Mouse (Mus musculus) MN1 (cell line): ENCODE data around the gene Fbxo42.

ENCODE experiments used
- DNase-seq: peaks from one replicate; pipeline ENCODE4 v3.0.0-alpha.2; 2016; ENCODE audit warnings: low spot score

Fbxo42 gene

DNA sequence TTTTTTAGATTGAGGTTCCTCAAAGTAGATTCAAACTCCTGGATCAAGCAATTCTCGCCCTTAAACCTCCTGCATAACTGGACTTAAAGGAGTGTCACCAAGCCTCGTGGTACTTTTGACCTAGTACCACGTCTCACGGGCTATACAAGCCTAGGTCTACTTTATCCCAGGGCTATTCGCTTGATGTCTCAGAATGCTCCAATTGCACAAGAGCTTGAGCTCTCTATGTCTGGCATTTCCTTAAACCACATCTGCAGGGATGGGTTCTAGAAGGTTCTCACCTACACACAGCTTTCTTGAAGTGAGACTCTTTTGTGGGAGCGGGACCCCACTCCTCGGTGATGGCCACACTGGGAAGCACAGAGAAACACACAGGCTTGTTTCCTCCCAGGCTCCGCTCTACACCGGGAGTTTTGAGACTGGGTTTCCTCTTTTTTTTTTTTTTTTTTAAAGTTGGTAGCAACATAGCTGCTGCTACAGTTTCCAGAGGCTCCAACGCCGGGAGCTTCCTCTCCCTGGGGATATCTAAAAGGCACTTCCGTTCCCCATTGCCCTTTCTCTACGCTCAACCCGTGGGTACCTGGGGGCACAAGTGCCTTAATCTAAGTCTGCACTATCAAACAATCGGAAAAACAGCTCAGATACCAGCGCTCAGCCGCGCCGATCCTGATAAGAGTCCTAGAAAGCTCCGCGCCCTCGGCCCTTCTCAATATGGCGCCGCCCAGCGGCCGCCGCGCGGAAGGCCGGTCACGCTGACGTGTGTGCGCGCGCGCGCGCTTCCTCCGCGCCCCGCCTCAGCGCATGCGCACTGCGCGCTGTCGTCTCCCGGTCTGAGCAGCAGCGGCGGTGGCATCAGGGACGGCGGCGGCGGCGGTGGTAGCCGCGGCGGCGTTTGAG lies at the start of gene Fbxo42:
Gene Fbxo42, plus strand, starts transcription at position 802 of the 897 bp plus-strand sequence.
- peak; percentile 99 for DNase-seq

DNA sequence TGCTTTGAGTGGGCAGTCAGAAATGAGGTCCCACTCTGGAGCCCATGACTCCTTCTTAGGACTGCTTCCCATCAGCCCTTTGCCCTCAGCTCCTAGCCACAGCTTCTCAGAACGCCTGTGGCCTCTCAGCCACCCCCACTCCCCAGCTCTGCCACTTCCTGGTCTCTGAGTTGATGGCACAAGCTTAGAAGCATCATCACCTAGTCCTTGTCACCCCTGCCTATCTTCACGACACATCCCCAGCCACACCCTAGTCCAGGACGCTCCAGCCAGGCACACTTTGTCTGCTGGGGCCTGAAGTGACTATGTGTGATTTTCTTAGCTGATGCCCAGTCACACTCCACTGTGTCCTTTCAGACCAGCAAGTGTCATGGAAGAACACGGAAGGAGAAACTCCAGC lies 48.8 kb upstream of the Fbxo42 start:
- no peak for DNase-seq

- no peak for DNase-seq
Measured at GRCm38 (mm10) chr4:141099956-141100355, 47.8 kb upstream of the Fbxo42 start.

DNA sequence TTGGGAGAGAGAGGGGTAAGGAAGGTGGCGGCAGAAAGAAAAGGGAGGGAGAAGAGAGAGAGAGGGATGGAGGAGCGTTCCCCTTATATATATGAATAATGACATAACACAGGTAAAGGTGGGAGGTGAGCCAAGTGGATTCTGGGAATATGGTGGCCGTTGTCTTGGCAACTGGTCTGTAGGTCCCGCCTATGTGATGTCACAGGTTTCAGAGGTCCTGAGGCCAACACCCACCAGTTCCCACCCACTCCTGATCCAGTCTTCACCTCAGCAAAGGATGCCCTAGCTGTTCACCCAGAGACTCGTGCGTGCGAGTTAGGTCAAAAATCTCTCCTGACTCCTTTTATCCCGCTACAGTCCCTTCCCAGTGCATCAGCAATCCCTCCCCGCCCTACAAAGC lies 46.4 kb upstream of the Fbxo42 start:
- no peak for DNase-seq

DNA sequence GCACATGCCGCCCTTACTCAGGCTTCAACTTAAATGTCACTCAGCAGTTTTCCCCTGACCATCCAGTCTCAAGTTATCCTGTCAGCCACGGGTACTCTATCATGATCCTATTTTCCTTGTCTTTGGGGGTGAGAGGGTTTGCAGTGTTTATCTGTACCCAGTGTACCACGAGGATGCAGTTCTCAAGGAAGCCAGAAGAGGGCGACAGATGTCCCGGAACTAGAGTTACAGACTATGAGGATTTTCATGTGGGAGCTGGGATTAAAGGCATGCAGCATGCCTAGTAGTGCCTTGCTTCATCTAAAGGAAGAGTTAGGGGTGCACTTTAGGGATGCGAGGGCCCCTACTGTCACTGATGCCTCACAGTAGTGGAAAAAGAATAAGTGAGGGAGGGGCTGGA lies 45.9 kb upstream of the Fbxo42 start:
- DNase-seq: no peak

DNA sequence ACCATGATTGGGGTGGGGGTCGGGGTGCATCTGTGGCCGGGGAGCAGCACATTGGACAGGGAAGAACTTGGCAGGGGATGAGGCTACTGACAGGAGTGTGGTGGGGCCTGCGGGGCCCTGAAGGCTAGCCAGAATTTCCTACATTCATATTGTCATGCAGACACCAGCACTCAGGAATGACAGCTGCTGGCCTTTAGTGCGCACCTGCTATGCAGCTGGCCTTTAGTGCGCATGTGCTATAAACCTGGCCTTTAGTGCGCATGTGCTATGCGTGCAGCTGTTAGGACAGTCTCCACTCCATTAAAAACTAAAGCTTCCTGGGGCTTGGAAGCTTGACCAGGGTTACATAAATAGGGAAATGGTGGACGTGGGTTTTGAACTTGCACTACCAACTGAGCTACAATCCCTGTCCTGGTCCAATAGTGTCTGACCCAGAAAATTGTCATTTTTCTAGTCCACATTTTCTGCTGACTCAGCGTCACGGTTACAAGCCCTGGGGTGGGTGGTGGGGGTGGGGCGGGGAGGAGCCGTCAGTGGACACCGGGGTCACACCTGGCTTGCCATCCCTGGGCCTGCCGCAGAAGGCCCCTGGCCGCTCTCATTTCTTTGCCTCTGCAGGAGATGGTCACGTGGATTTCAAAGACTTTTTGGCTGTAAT lies 41.1 kb upstream of the Fbxo42 start:
- no peak for DNase-seq

GRCm38 (mm10) chr4:141108196-141108732 lies 39.4 kb upstream of the Fbxo42 start:
- no peak for DNase-seq

- DNase-seq: no peak
Measured at GRCm38 (mm10) chr4:141113831-141114230, 33.9 kb upstream of the Fbxo42 start.

DNA sequence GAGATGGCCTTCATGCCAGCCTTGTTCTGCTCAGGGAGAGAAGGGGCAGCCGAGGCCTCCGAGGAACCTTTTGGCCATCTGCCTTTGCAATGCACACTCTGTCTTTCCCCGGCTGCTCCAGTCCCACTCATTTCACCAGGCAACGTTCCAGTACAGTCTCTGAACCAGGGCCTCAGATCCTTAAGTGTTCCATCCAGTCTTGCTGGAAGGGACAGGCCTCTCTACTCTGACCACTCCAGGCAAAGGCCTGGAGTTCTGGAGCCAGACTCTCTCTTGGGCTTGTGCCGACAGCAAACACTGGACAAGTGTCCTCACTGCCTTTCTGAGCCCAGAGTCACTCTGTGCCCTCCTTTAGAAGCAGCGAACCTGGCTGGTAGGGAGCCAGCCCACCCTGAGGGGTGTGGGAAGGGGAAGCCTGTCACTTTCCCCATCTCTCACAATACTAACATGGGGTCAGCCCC lies 33.2 kb upstream of the Fbxo42 start:
- no peak for DNase-seq

DNA sequence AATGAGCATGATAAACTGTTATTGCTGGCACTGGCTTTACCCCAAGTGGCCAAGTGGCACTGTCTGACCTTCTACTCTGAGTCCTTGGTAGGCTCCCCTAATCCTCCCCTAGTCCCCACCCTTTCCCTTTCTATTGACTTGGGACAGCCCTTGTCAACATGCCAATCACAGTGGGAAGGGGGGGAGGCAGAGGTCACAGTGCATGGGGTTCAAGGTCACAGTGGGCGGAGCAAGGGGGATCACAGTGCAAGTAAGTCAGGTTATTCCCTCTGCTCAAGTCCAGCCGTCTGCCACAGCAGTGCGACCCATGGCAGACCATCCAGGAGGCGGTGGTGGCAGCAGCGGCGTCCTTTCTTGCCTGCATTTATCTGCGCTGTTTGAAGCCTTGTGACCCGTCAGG lies 32.3 kb upstream of the Fbxo42 start:
- no peak for DNase-seq

GRCm38 (mm10) chr4:141118691-141119090 lies 29.0 kb upstream of the Fbxo42 start:
- DNase-seq: no peak

DNA sequence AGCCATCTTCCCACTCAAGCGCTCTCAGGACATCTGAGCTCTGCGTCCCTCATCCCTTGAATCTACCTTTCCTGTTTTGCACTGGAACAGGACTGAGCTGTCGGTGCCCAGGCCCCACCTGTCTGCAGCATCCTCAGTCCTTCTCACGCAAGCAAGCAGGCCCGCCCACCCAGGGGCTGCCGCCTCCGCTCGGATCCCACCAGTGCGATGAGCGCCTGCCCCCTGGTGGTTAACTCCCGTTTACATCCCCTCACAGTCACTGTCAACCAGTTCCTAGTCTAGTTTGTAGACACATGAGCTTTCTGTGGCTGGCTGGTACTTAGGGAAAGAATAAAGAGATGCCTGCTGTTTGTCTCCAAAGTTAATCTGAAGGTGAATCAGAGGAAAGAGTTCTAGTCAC lies 27.0 kb upstream of the Fbxo42 start:
- peak; percentile 57 for DNase-seq

- no peak for DNase-seq
Measured at GRCm38 (mm10) chr4:141122663-141123062, 25.1 kb upstream of the Fbxo42 start.

DNA sequence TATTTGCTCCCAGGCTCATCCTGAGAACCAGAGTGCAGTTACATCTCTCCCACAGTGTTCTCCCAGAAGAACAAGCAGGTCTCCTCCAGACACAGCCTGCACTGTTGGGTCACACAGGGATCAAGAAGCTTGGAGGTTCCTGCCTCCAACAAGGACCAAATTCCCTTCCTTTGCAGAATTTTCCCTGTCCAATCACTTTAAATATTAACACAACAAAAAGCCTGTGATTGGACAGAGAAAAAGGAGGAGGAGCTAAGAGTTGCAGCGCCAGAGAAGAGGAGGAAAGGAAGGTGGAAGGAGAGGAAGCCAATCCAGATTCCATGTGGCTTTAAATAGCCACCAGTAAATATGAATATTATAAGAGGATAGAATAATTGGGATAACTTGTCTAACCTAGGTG lies 24.6 kb upstream of the Fbxo42 start:
- DNase-seq: no peak

DNA sequence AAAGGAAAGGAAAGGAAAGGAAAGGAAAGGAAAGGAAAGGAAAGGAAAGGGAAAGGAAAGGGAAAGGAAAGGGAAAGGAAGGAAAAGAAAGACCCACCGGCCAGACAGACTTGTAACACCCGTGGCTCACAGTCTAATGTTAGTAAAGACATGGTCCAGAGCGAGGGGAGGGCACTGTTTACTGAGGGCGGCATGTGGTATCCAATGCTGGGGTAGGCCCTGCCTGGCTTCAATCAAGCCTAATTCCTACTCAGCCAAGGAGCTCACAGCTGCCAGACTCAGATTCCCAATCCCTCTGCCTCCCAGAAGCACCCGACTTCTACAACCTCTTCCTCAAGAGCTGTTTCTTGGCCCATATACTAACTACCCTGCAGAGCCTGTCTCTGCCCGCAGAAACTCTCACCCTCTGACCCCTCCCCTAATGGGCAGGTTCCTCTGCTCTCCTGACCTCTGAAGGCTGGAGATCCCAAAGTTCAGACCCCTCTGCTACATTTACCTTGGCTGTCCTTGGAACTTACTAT lies 18.5 kb upstream of the Fbxo42 start:
- peak; percentile 46 for DNase-seq

- DNase-seq: no peak
Measured at GRCm38 (mm10) chr4:141130704-141131342, 16.9 kb upstream of the Fbxo42 start.

- no peak for DNase-seq
Measured at GRCm38 (mm10) chr4:141131531-141132061, 16.1 kb upstream of the Fbxo42 start.

DNA sequence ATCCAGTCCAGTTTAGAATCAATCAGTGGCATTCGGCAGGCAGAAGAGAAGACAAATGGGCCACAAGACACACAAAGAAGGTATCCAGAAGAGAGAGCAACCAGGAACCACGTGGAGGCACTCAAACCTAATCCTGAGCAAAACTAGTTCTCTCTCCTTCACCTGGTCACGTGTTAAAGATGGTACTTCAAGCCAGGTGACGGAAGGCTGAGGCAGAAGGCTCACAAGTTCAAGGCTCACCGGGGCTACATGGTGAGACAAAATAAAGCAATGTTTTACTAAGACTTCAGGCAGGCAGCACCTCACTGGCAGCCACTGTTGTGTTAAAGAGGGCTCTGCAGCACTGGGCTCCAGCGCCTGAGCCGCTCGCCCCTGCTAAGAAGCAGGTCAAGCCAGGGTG lies 15.5 kb upstream of the Fbxo42 start:
- DNase-seq: no peak

DNA sequence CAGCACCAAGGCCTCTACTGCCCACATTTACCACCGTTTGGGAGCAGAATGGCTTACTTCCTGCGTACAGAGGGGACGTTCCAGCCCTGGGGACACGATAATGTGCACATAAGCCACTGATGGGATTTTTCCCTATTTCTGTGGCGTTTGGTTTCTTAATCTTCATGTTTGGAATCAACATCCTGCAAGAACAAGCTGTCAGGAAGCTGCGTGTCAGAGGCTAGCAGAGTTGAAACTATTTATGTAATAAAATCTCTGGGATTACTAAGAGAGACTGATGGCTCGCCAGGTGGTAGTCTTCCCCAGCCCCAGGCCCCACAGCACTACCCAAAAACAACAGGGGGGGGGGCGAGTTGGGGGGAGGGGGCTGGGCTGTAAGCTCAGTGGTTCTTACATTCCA lies 14.5 kb upstream of the Fbxo42 start:
- DNase-seq: no peak

- DNase-seq: no peak
Measured at GRCm38 (mm10) chr4:141134031-141134441, 13.7 kb upstream of the Fbxo42 start.

DNA sequence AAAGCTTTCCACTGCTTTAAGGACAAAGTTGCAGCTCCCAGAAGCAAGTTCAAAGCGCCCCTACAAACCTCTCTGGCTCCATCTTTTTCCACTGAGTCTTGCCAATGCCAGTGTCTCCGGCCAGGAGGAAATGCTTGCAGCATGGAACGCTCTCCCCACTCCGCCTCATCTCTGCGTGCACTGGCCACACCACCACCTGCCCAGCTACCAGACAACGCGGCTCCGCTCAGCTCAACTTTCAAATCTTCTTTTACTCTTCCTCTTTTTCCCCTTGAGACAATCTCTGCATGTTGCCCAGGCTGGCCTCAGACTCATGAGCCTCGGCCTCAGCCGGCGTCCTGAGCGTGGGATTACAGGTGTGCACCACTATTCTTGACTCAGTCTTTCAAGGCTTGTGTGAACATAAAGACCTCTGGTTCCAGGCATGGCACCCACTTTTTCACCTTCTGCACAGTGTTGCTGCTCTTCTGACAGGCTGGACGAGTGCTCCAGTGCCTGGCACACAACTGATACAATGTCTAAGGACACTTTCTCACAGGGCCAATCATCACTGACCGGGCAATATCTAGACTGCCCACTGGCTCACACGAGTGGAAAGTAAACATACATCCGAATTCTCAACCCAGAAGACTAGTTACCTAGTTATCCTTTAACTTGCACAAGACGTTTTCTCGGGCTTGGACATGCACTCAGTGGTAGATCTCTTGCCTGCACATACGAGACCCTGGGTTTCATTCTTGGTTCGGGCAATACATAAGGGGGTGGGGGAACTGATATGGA lies 12.8 kb upstream of the Fbxo42 start:
- DNase-seq: no peak
